Mouse (Mus musculus): Measurements from ENCODE around the gene Aacs.
A peak's percentile ranks its signal among the peaks of the same experiment; 100 is the strongest.

DNA sequence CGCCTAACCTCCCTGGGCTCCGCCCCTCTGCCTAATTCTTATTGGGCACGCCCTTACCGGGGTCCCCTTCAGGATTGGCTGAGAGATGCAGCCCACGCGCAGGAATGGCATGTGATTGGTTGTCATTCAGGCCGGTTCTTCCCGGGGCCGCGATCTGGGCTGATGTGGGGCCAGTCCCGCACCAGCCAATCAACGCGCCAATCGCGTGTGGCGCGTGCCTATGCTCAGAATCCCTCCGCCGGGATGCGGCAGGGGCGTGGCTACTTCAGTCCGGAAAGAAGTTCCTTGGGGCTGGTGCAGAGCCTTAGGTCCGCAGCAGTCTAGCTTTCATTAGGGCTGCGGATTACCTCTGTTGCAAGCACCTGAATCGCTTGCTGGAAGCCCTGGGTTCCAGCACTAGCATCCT is 9.9 kb upstream of the Aacs start:
- TF ChIP-seq CTCF (IDR thresholded peaks at IDR 0.05; ENCODE audit: low read depth) (peak; percentile 18), EP300 (optimal IDR thresholded peaks at IDR 0.05) (no peak)
